Mouse (Mus musculus) adrenal gland (tissue): Measurements from ENCODE around the gene Tarm1.

Experiments
- intact Hi-C: fragments of 180-260 bp; cut with DNase I; formaldehyde crosslinking; loops from one replicate; pipeline ENCODE4 v1.15.1; 2025
- long read RNA-seq, 2 experiments: library from polyadenylated mRNA; unstranded; transcript quantifications; one replicate each; pipeline ENCODE4 v2.0.0; 2020; ENCODE audit warnings: borderline replicate concordance in 1 of 2; ENCODE audit not compliant: insufficient replicate concordance in 1 of 2

The Tarm1 gene
- long read RNA-seq, experiment 1 = 0 reads
- long read RNA-seq, experiment 2 = 0 reads

- intact Hi-C loops = no loop called here
Measured at GRCm38 (mm10) chr7:3502439-3502838, at the start of gene Tarm1. Gene Tarm1 (minus strand): TSS chr7:3502624.

GRCm38 (mm10) chr7:3505913-3506312 is 3.5 kb upstream of the Tarm1 start:
- intact Hi-C loops = no loop called here

- intact Hi-C loops = no loop called here
Measured at GRCm38 (mm10) chr7:3500406-3500805, 2.0 kb downstream of the Tarm1 start.

- intact Hi-C loops = no loop called here
Measured at GRCm38 (mm10) chr7:3481948-3482608, 20.3 kb downstream of the Tarm1 start.

- intact Hi-C loops = no loop called here
Measured at GRCm38 (mm10) chr7:3476728-3477127, 25.7 kb downstream of the Tarm1 start.

- intact Hi-C loops = no loop called here
Measured at GRCm38 (mm10) chr7:3474291-3475080, 27.9 kb downstream of the Tarm1 start.

- intact Hi-C loops = no loop called here
Measured at GRCm38 (mm10) chr7:3472774-3473173, 29.6 kb downstream of the Tarm1 start.

- intact Hi-C loops = no loop called here
Measured at GRCm38 (mm10) chr7:3468614-3469013, 33.8 kb downstream of the Tarm1 start.

- intact Hi-C loops = no loop called here
Measured at GRCm38 (mm10) chr7:3463306-3463705, 39.1 kb downstream of the Tarm1 start.

GRCm38 (mm10) chr7:3460261-3460660 is 42.2 kb downstream of the Tarm1 start:
- intact Hi-C loops = no loop called here

- intact Hi-C loops = no loop called here
Measured at GRCm38 (mm10) chr7:3457841-3458217, 44.6 kb downstream of the Tarm1 start.

- intact Hi-C loops = no loop called here
Measured at GRCm38 (mm10) chr7:3457111-3457840, 45.1 kb downstream of the Tarm1 start.

- intact Hi-C loops = no loop called here
Measured at GRCm38 (mm10) chr7:3453486-3454183, 48.8 kb downstream of the Tarm1 start.

GRCm38 (mm10) chr7:3452821-3453485 is 49.5 kb downstream of the Tarm1 start:
- intact Hi-C loops = no loop called here

- intact Hi-C loops = no loop called here
Measured at GRCm38 (mm10) chr7:3451161-3451560, 51.3 kb downstream of the Tarm1 start.

- intact Hi-C loops = no loop called here
Measured at GRCm38 (mm10) chr7:3450671-3451070, 51.8 kb downstream of the Tarm1 start.

- intact Hi-C loops = loop anchor here (2.0 to 10.0 kb wide), 2 partner anchors 64 to 118 kb away; no protein-coding TSS in a partner anchor
Measured at GRCm38 (mm10) chr7:3448737-3449454, 53.5 kb downstream of the Tarm1 start.

GRCm38 (mm10) chr7:3447026-3447425 is 55.4 kb downstream of the Tarm1 start:
- intact Hi-C loops = loop anchor here (2.0 to 10.0 kb wide), 2 partner anchors 62 to 224 kb away; no protein-coding TSS in a partner anchor

GRCm38 (mm10) chr7:3446584-3446983 is 55.8 kb downstream of the Tarm1 start:
- intact Hi-C loops = loop anchor here (2.0 to 10.0 kb wide), 2 partner anchors 62 to 224 kb away; no protein-coding TSS in a partner anchor

- intact Hi-C loops = loop anchor here (10.0 kb wide), 1 partner anchor 60 kb away; no protein-coding TSS in a partner anchor
Measured at GRCm38 (mm10) chr7:3444678-3445077, 57.7 kb downstream of the Tarm1 start.
